Mouse (Mus musculus) forebrain, embryonic 15.5 days (tissue): ENCODE results near the gene Neu1. TPM values are rescaled to one million over a fixed set of nuclear protein-coding genes. Genes with fewer than 3 reads are reported as not detected.
"Not testable (repeated sequence)": the region's sequence is repeated elsewhere in the genome, so short reads cannot be mapped to it uniquely, and the experiment has no call there.

Source experiments
- ATAC-seq: fragments of 200-750 bp; cut with Nextera tagmentation; replicated peaks from 2 replicates; pipeline ENCODE4 v1.8.0; 2017; ENCODE audit warnings: mild to moderate bottlenecking, moderate TSS enrichment, moderate library complexity
- H3K27ac ChIP-seq: fragments of 300-500 bp; sonication (generic); replicated peaks from 2 replicates; pipeline ENCODE4 v1.5.1; 2015; ENCODE audit warnings: mild to moderate bottlenecking, inconsistent platforms
- H3K27me3 ChIP-seq: fragments of 300-500 bp; sonication (generic); 2 replicates; pipeline ENCODE4 v1.6.1; 2015; ENCODE audit warnings: inconsistent platforms
- H3K36me3 ChIP-seq: fragments of 300-500 bp; sonication (generic); 2 replicates; pipeline ENCODE4 v1.6.1; 2015; ENCODE audit warnings: mild to moderate bottlenecking, inconsistent platforms
- H3K4me1 ChIP-seq: fragments of 300-500 bp; sonication (generic); 2 replicates; pipeline ENCODE4 v1.6.1; 2015; ENCODE audit warnings: inconsistent platforms
- H3K4me2 ChIP-seq: fragments of 300-500 bp; sonication (generic); replicated peaks from 2 replicates; pipeline ENCODE4 v1.6.1; 2015; ENCODE audit warnings: mild to moderate bottlenecking, inconsistent platforms
- H3K4me3 ChIP-seq: fragments of 300-500 bp; sonication (generic); 2 replicates; pipeline ENCODE4 v1.5.1; 2015; ENCODE audit warnings: mild to moderate bottlenecking, inconsistent platforms
- H3K9ac ChIP-seq: fragments of 300-500 bp; sonication (generic); replicated peaks from 2 replicates; pipeline ENCODE4 v1.6.1; 2015; ENCODE audit warnings: mild to moderate bottlenecking, inconsistent platforms
- H3K9me3 ChIP-seq: fragments of 300-500 bp; sonication (generic); 2 replicates; pipeline ENCODE4 v1.6.1; 2016; ENCODE audit warnings: inconsistent platforms
- WGBS: fragments of 180-500 bp; shearing (Covaris S2); methylation state at CpG from one replicate; pipeline ENCODE4 v1.1.7; 2015; ENCODE audit warnings: mixed read lengths; 5-methylcytosine and 5-hydroxymethylcytosine counted together
- polyA plus RNA-seq: library from polyadenylated mRNA; unstranded; fragments of >200 nt; fragmentation: Nextera tagmentation; extraction: Ambion mirVana; gene quantifications from 2 replicates; pipeline ENCODE4 v1.2.1, GENCODE M21; 2015

Gene Neu1
- polyA plus RNA-seq, 1 experiment from 2014 or later = 31.0 TPM

- peak overlapping the region; percentile 97 for H3K4me2 ChIP-seq
- 0 out of 2 replicates have a peak, but pooled peaks cover 3% of the 10 kb centered on the region for H3K36me3 ChIP-seq
- H3K9ac ChIP-seq = peak overlapping the region; percentile 87
- H3K9me3 ChIP-seq = no peaks in the 10 kb centered on the region
- H3K27me3 ChIP-seq = no peaks in the 10 kb centered on the region
- H3K4me3 ChIP-seq = peak overlapping the region; percentile 81
- ATAC-seq = no peak
- H3K27ac ChIP-seq = peak overlapping the region; percentile 92
- peaks cover 49% of the 10 kb centered on the region for H3K4me1 ChIP-seq
- 90% methylated on average over 15 of the region's 15 CpGs for WGBS
Observed at GRCm38 (mm10) chr17:34895724-34896123, 35.3 kb upstream of the Neu1 start.

- ATAC-seq = no peak
- Histone ChIP-seq H3K4me3 (peak overlapping the region; percentile 3; the same call in 1 of the 2 replicates), H3K27ac (0 out of 2 replicates have a peak overlapping the region, but pooled peaks have one; percentile 13), H3K27me3 (no peaks in the 10 kb centered on the region), H3K9ac (no peak overlapping the region), H3K36me3 (0 out of 2 replicates have a peak, but pooled peaks cover 7% of the 10 kb centered on the region), H3K4me2 (peak overlapping the region; percentile 97), H3K4me1 (peaks cover 56% of the 10 kb centered on the region), H3K9me3 (no peaks in the 10 kb centered on the region)
- 81% methylated on average over 17 of the region's 17 CpGs for WGBS
Observed at GRCm38 (mm10) chr17:34896366-34896765, 34.7 kb upstream of the Neu1 start.

- H3K4me3 ChIP-seq = peak overlapping the region; percentile 94
- no peak for ATAC-seq
- no peaks in the 10 kb centered on the region for H3K9me3 ChIP-seq
- peak overlapping the region; percentile 97 for H3K4me2 ChIP-seq
- peak overlapping the region; percentile 96 for H3K9ac ChIP-seq
- peaks cover 13% of the 10 kb centered on the region; the same call in 1 of the 2 replicates for H3K36me3 ChIP-seq
- H3K27ac ChIP-seq = peak overlapping the region; percentile 97
- H3K4me1 ChIP-seq = peaks cover 56% of the 10 kb centered on the region
- WGBS = 15% methylated on average over 10 of the region's 10 CpGs
- no peaks in the 10 kb centered on the region for H3K27me3 ChIP-seq
Observed at GRCm38 (mm10) chr17:34897373-34898159, 33.5 kb upstream of the Neu1 start.

GRCm38 (mm10) chr17:34898160-34898586, 32.9 kb upstream of the Neu1 start, which contains the start of the genes C2 and Ehmt2:
C2 (minus strand) TSS chr17:34898265.
Ehmt2 (plus strand) TSS chr17:34898469.
- ATAC-seq = peak; percentile 46
- H3K36me3 ChIP-seq = peaks cover 19% of the 10 kb centered on the region
- H3K9ac ChIP-seq = peak within 1 kb of the TSS; percentile 96
- H3K4me2 ChIP-seq = peak within 1 kb of the TSS; percentile 97
- H3K27ac ChIP-seq = peak within 1 kb of the TSS; percentile 97
- WGBS = 0% methylated on average over 16 of the region's 44 CpGs
- peaks cover 56% of the 10 kb centered on the region for H3K4me1 ChIP-seq
- no peaks in the 10 kb centered on the region for H3K27me3 ChIP-seq
- H3K4me3 ChIP-seq = peak within 1 kb of the TSS; percentile 94
- H3K9me3 ChIP-seq = no peaks in the 10 kb centered on the region

- Histone ChIP-seq H3K4me3 (peak overlapping the region; percentile 94), H3K9ac (peak overlapping the region; percentile 96), H3K9me3 (no peaks in the 10 kb centered on the region), H3K27ac (peak overlapping the region; percentile 97), H3K27me3 (no peaks in the 10 kb centered on the region), H3K4me1 (peaks cover 51% of the 10 kb centered on the region), H3K36me3 (peaks cover 24% of the 10 kb centered on the region), H3K4me2 (peak overlapping the region; percentile 97)
- ATAC-seq = no peak
- 0% methylated on average over 7 of the region's 47 CpGs for WGBS
Observed at GRCm38 (mm10) chr17:34898706-34899052, 32.4 kb upstream of the Neu1 start.

- Histone ChIP-seq H3K4me1 (peaks cover 48% of the 10 kb centered on the region), H3K27me3 (no peaks in the 10 kb centered on the region), H3K4me3 (peak overlapping the region; percentile 94), H3K4me2 (peak overlapping the region; percentile 97), H3K9ac (peak overlapping the region; percentile 96), H3K27ac (peak overlapping the region; percentile 97), H3K9me3 (no peaks in the 10 kb centered on the region), H3K36me3 (peaks cover 26% of the 10 kb centered on the region)
- under 1% methylated on average over 38 of the region's 45 CpGs for WGBS
- peak; percentile 7; the same call in 1 of the 2 replicates for ATAC-seq
Observed at GRCm38 (mm10) chr17:34899053-34899889, 31.8 kb upstream of the Neu1 start.

- 1% methylated on average over 5 of the region's 5 CpGs for WGBS
- ATAC-seq = no peak
- Histone ChIP-seq H3K9ac (peak overlapping the region; percentile 96), H3K4me3 (peak overlapping the region; percentile 94), H3K36me3 (peaks cover 28% of the 10 kb centered on the region), H3K9me3 (no peaks in the 10 kb centered on the region), H3K27ac (peak overlapping the region; percentile 97; the same call in 1 of the 2 replicates), H3K27me3 (no peaks in the 10 kb centered on the region), H3K4me2 (peak overlapping the region; percentile 97), H3K4me1 (peaks cover 48% of the 10 kb centered on the region)
Observed at GRCm38 (mm10) chr17:34899890-34900243, 31.2 kb upstream of the Neu1 start.

- Histone ChIP-seq H3K4me2 (peak overlapping the region; percentile 97; the same call in 1 of the 2 replicates), H3K36me3 (peaks cover 37% of the 10 kb centered on the region), H3K4me1 (peaks cover 40% of the 10 kb centered on the region)
- H3K9ac ChIP-seq, H3K27me3 ChIP-seq, H3K27ac ChIP-seq, H3K9me3 ChIP-seq, H3K4me3 ChIP-seq, ATAC-seq: not testable (repeated sequence)
Observed at GRCm38 (mm10) chr17:34900826-34901225, 30.2 kb upstream of the Neu1 start.

- H3K27ac ChIP-seq, H3K27me3 ChIP-seq, ATAC-seq, H3K4me3 ChIP-seq, H3K9me3 ChIP-seq, H3K4me2 ChIP-seq, H3K9ac ChIP-seq: not testable (repeated sequence)
- 86% methylated on average over 10 of the region's 10 CpGs for WGBS
- peaks cover 45% of the 10 kb centered on the region for H3K36me3 ChIP-seq
- peaks cover 29% of the 10 kb centered on the region for H3K4me1 ChIP-seq
Observed at GRCm38 (mm10) chr17:34901948-34902347, 29.1 kb upstream of the Neu1 start.

- Histone ChIP-seq H3K4me2 (no peak overlapping the region), H3K27ac (no peak overlapping the region), H3K27me3 (no peaks in the 10 kb centered on the region), H3K4me3 (no peak overlapping the region), H3K9me3 (no peaks in the 10 kb centered on the region), H3K9ac (no peak overlapping the region), H3K36me3 (peaks cover 55% of the 10 kb centered on the region), H3K4me1 (peaks cover 20% of the 10 kb centered on the region)
- no peak for ATAC-seq
- 91% methylated on average over 9 of the region's 9 CpGs for WGBS
Observed at GRCm38 (mm10) chr17:34902895-34903294, 28.2 kb upstream of the Neu1 start.

GRCm38 (mm10) chr17:34910982-34911381, 20.1 kb upstream of the Neu1 start:
- H3K4me2 ChIP-seq = no peak overlapping the region
- H3K9ac ChIP-seq = no peak overlapping the region
- ATAC-seq = no peak
- H3K4me1 ChIP-seq = no peaks in the 10 kb centered on the region
- H3K4me3 ChIP-seq = no peak overlapping the region
- peaks cover 80% of the 10 kb centered on the region for H3K36me3 ChIP-seq
- 93% methylated on average over 10 of the region's 10 CpGs for WGBS
- no peaks in the 10 kb centered on the region for H3K27me3 ChIP-seq
- no peak overlapping the region for H3K27ac ChIP-seq
- H3K9me3 ChIP-seq = no peaks in the 10 kb centered on the region

- peak; percentile 53 for ATAC-seq
- no peak overlapping the region for H3K4me3 ChIP-seq
- H3K27ac ChIP-seq = no peak overlapping the region
- H3K9ac ChIP-seq = no peak overlapping the region
- no peaks in the 10 kb centered on the region for H3K27me3 ChIP-seq
- H3K4me2 ChIP-seq = no peak overlapping the region
- H3K9me3 ChIP-seq = no peaks in the 10 kb centered on the region
- H3K36me3 ChIP-seq = peaks cover 70% of the 10 kb centered on the region
- WGBS = 39% methylated on average over 5 of the region's 5 CpGs
- no peaks in the 10 kb centered on the region for H3K4me1 ChIP-seq
Observed at GRCm38 (mm10) chr17:34911945-34912351, 19.1 kb upstream of the Neu1 start.
